Mouse (Mus musculus) kidney, adult 2 months (tissue): Measurements from ENCODE around the gene Gstp2.
"Not testable (repeated sequence)": the region's sequence is repeated elsewhere in the genome, so short reads cannot be mapped to it uniquely, and the experiment has no call there.

Experiments
- CTCF ChIP-seq: fragments of 200-500 bp; conservative IDR thresholded peaks from 2 replicates; pipeline ENCODE4 v1.5.1; 2011; ENCODE audit warnings: low read depth, mild to moderate bottlenecking, control low read depth, low read length, moderate library complexity, mixed read lengths; ENCODE audit not compliant: insufficient read depth, insufficient read length
- POLR2A ChIP-seq: fragments of 200-500 bp; IDR thresholded peaks from one replicate; pipeline ENCODE4 v1.6.1; 2011; ENCODE audit warnings: low read depth, low read length, control low read depth

DNA sequence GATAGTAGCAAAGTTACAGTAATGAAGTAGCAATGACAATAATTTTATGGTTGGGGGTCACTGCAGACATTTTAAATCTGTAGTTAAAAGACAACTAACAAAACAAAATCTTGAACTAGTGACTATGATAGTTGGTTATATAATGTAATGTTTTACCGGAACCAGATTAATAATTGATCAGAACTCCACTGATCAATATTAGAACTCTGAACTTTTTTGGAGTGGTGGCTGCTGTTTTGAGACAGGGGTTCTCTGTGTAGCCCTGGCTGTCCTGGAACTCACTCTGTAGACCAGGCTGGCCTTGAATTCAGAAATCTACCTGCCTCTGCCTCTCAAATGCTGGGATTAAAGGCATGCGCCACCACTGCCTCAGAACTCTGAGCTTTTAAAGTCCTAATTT lies 22.4 kb upstream of the Gstp2 start:
- TF ChIP-seq CTCF, POLR2A: not testable (repeated sequence)
